Mouse (Mus musculus) myocyte (in vitro differentiated cells): Measurements from ENCODE around the gene Gm20388.

Source experiments
- POLR2A ChIP-seq: IDR thresholded peaks from one replicate; pipeline ENCODE4 v1.6.1; 2011; ENCODE audit warnings: low read depth, mild to moderate bottlenecking, control low read depth, moderate library complexity; ENCODE audit not compliant: insufficient read length
- POLR2AphosphoS2 ChIP-seq: IDR thresholded peaks from one replicate; pipeline ENCODE4 v1.6.1; 2011; ENCODE audit warnings: low read depth, control low read depth; ENCODE audit not compliant: insufficient read length
- USF1 ChIP-seq: IDR thresholded peaks from one replicate; pipeline ENCODE4 v1.6.1; 2011; ENCODE audit warnings: low read depth, mild to moderate bottlenecking, control low read depth, moderate library complexity

DNA sequence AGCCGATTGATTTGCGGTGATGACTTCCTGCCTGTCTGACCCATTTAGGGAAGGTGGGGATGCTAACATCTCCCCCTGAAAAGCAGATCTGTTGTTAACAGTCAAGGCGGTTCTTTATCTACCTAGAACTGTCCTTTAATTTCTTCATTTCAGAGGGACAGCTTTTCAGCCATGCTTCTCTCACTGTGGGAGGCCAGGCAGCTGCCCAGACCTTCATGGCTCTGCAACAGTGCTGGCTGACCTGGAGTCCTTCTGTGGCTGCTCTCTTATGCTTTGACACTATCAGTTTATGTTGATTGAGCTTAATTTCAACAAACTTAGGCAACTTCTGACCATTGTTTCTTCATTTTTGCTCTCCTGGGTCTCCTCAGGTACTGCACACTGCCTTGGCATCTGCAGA is 2969.7 kb downstream of the Gm20388 start:
- TF ChIP-seq POLR2A, result no peak
- TF ChIP-seq POLR2AphosphoS2, result no peak
- no peak for TF ChIP-seq USF1
